Mouse (Mus musculus) midbrain, embryonic 14.5 days (tissue): ENCODE data around the gene Pabpn1. TPM values are rescaled to one million over a fixed set of nuclear protein-coding genes. Genes with fewer than 3 reads are reported as not detected.

Source experiments
- ATAC-seq: fragments of 200-750 bp; cut with Nextera tagmentation; 2 replicates; pipeline ENCODE4 v1.8.0; 2017; ENCODE audit warnings: moderate number of reproducible peaks, moderate library complexity; ENCODE audit not compliant: low FRiP score, low TSS enrichment
- DNase-seq: peaks from one replicate; pipeline ENCODE4 v3.0.0-alpha.2; 2015
- H3K27ac ChIP-seq: fragments of 300-500 bp; sonication (generic); replicated peaks from 2 replicates; pipeline ENCODE4 v1.5.1; 2014; ENCODE audit warnings: mild to moderate bottlenecking, low read depth, low read length, moderate library complexity
- H3K27me3 ChIP-seq: fragments of 300-500 bp; sonication (generic); 2 replicates; pipeline ENCODE4 v1.6.1; 2014; ENCODE audit warnings: low read length, control low read depth, mixed read lengths; ENCODE audit not compliant: control insufficient read depth, insufficient read depth
- H3K36me3 ChIP-seq: fragments of 300-500 bp; sonication (generic); 2 replicates; pipeline ENCODE4 v1.6.1; 2014; ENCODE audit warnings: low read length, control low read depth; ENCODE audit not compliant: control insufficient read depth, insufficient read depth
- H3K4me1 ChIP-seq: fragments of 300-500 bp; sonication (generic); 2 replicates; pipeline ENCODE4 v1.6.1; 2014; ENCODE audit warnings: mild to moderate bottlenecking, antibody characterized with exemption, low read length, control low read depth; ENCODE audit not compliant: control insufficient read depth, insufficient read depth
- H3K4me2 ChIP-seq: fragments of 300-500 bp; sonication (generic); 2 replicates; pipeline ENCODE4 v1.6.1; 2014; ENCODE audit warnings: mild to moderate bottlenecking, low read length, moderate library complexity
- H3K4me3 ChIP-seq: fragments of 300-500 bp; sonication (generic); replicated peaks from 2 replicates; pipeline ENCODE4 v1.5.1; 2014; ENCODE audit warnings: low read depth, low read length
- H3K9ac ChIP-seq: fragments of 300-500 bp; sonication (generic); replicated peaks from 2 replicates; pipeline ENCODE4 v1.6.1; 2014; ENCODE audit warnings: mild to moderate bottlenecking, low read length, moderate library complexity
- H3K9me3 ChIP-seq: fragments of 300-500 bp; sonication (generic); 2 replicates; pipeline ENCODE4 v1.6.1; 2016; ENCODE audit warnings: low read length, control low read depth, mixed read lengths; ENCODE audit not compliant: control insufficient read depth
- whole genome bisulfite sequencing: fragments of 180-500 bp; shearing (Covaris S2); extraction: QIAGEN DNeasy Blood & Tissue Kit; methylation state at CpG from one replicate; pipeline ENCODE4 v1.1.7; 2014; 5-methylcytosine and 5-hydroxymethylcytosine counted together
- polyA plus RNA-seq: library from polyadenylated mRNA; unstranded; fragments of >200 nt; fragmentation: Nextera tagmentation; extraction: Ambion mirVana; gene quantifications from 2 replicates; pipeline ENCODE4 v1.2.1, GENCODE M21; 2014

The Pabpn1 gene
- polyA plus RNA-seq = 171 and 206 TPM in 2 replicates

DNA sequence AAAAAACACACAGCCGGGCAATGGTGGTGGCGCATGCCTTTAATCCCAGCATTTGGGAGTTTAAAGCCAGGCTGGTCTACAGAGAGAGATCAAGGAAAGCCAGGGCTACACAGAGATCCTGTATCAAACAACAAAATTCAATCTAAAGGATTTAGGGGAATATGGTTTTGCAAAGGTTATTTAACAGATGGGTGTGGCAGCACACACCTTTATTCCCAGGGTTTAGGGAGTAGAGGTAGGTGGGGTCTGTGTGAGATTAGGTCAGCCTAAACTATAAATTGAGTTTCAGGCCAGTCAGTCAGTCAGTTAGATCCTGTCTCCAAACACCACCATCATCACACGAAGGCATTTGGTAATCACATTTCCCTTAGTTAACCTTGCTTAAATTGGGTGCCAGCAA lies at the start of gene Pabpn1:
Gene Pabpn1 (plus strand): TSS at position 301 of the 400 bp plus-strand sequence.
- Histone ChIP-seq H3K27ac (peak within 1 kb of the TSS; percentile 77), H3K27me3 (no peaks in the 10 kb centered on the region), H3K9me3 (no peaks in the 10 kb centered on the region), H3K9ac (no peak within 1 kb of the TSS), H3K36me3 (peaks cover 18% of the 10 kb centered on the region), H3K4me1 (peaks cover 11% of the 10 kb centered on the region), H3K4me3 (peak within 1 kb of the TSS; percentile 35), H3K4me2 (peak within 1 kb of the TSS; percentile 40)
- ATAC-seq = no peak
- no peak for DNase-seq
- 94% methylated on average over 3 of the region's 3 CpGs for WGBS

DNA sequence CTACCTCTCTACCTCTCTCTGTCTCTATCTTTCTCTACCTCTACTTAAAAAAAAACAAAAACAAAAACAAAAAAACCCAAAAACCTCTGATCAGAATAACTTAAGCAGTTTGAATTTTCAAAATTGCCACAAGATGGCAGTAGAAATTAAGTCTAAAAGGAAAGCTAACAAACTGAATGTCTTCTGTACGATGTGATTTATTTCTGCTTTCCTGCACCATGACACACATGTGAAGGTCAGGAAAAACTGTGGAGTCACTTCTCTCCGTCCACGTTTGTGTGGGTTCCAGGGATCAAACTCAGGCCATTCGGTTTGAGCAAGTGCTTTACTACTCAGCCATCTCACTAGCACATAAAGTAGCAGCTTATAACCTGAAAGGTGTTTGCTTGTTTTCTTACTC lies 48.8 kb upstream of the Pabpn1 start:
- Histone ChIP-seq H3K9ac (no peak overlapping the region), H3K27ac (no peak overlapping the region), H3K4me3 (no peak overlapping the region), H3K9me3 (no peaks in the 10 kb centered on the region), H3K4me1 (no peaks in the 10 kb centered on the region), H3K36me3 (no peaks in the 10 kb centered on the region), H3K27me3 (no peaks in the 10 kb centered on the region), H3K4me2 (no peak overlapping the region)
- DNase-seq (peak; percentile 85), ATAC-seq (no peak)
- WGBS = 7% methylated on average over 4 of the region's 4 CpGs

DNA sequence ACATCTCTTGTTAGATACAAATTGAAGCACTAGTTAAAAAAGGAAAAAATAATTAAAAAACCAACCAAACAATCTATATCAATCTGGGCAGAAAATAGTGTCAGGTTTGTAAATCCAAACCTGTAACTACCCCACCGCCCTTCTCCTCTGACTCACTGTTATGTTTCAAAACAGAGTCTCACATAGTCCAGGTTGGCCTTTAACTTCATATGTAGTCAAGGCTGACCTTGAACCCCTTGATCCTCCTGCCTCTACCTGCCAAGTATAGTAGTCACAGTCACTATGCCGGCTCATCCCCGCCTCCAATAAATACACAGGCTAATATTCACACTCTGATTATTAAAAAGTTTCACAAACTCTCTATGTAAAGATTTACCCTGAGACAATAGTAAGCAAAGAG lies 36.6 kb upstream of the Pabpn1 start:
- Histone ChIP-seq H3K4me1 (no peaks in the 10 kb centered on the region), H3K27me3 (no peaks in the 10 kb centered on the region), H3K9me3 (no peaks in the 10 kb centered on the region), H3K36me3 (peaks cover 22% of the 10 kb centered on the region; the same call in 1 of the 2 replicates), H3K27ac (no peak overlapping the region), H3K9ac (no peak overlapping the region), H3K4me3 (no peak overlapping the region), H3K4me2 (no peak overlapping the region)
- DNase-seq = no peak
- ATAC-seq = no peak
- WGBS = 96% methylated on average over 3 of the region's 3 CpGs

DNA sequence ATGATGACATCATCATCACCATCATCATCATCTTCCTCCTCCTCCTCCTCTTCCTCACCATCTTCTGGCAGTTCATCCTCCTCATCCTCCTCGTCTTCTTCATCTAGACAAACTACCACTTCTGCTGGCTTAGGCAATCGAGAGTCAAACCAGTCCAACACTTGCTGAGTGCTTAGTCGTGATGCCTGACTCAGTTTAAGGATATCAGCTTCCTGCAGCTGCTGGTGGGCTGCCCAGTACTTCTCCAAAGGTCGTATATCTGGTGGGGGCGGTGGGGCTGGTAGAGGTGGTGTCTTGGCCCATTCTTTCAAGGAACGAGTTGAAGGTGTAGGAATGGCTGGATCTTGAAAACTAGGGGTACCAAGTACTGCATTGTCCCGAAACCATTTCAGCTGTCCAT lies 35.6 kb upstream of the Pabpn1 start:
- Histone ChIP-seq H3K4me2 (no peak overlapping the region), H3K27ac (no peak overlapping the region), H3K36me3 (peaks cover 22% of the 10 kb centered on the region; the same call in 1 of the 2 replicates), H3K4me3 (no peak overlapping the region), H3K4me1 (no peaks in the 10 kb centered on the region), H3K27me3 (no peaks in the 10 kb centered on the region), H3K9ac (no peak overlapping the region), H3K9me3 (no peaks in the 10 kb centered on the region)
- 91% methylated on average over 7 of the region's 7 CpGs for WGBS
- ATAC-seq (no peak), DNase-seq (no peak)

DNA sequence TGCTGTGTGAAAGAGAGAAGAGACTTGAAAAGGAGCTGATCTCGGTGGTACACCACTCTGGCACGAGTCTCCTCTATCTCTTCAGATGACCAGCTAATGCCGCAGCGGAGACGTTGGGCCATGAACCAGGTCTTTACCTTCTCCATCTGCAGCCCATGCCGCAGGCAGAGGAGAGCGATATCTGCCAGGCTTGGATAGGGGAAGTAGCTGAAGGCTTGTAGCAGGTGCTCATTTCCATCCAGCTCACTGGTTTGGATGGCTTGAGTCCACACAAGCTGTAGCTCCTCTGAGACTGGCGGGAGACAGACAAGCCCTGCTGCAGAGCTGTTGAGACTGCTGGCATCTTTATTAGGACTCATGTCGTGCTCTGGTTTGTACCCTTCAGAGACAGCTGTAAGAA lies 34.4 kb upstream of the Pabpn1 start:
- ATAC-seq (no peak), DNase-seq (no peak)
- H3K9ac ChIP-seq = no peak overlapping the region
- H3K36me3 ChIP-seq = peaks cover 22% of the 10 kb centered on the region; the same call in 1 of the 2 replicates
- no peak overlapping the region for H3K4me3 ChIP-seq
- H3K9me3 ChIP-seq = no peaks in the 10 kb centered on the region
- H3K4me1 ChIP-seq = no peaks in the 10 kb centered on the region
- 89% methylated on average over 9 of the region's 9 CpGs for WGBS
- no peak overlapping the region for H3K4me2 ChIP-seq
- H3K27me3 ChIP-seq = no peaks in the 10 kb centered on the region
- H3K27ac ChIP-seq = no peak overlapping the region

DNA sequence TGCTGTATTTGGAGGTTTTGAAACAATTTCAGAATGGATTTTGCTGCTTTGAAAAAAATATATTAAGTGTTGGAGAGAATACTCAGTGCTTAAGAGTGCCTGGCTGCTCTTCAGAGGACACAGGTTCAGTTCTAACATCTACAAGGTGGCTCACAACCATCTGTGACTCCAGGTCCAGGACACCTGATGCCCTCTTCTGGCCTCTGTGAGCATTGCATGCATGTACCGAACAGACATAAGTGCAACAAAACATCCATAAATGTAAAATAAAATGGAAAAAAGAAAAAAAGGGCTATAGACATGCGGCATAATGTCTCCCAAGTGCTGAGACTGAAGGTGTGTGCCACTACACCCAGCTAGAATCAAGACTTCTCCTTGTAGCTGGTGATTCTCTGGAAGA lies 31.8 kb upstream of the Pabpn1 start:
- WGBS = 39% methylated on average over 2 of the region's 2 CpGs
- no peak overlapping the region for H3K27ac ChIP-seq
- H3K4me1 ChIP-seq = peaks cover 4% of the 10 kb centered on the region
- no peak overlapping the region for H3K9ac ChIP-seq
- ATAC-seq (no peak), DNase-seq (peak; percentile 79)
- no peaks in the 10 kb centered on the region for H3K9me3 ChIP-seq
- no peaks in the 10 kb centered on the region for H3K27me3 ChIP-seq
- no peak overlapping the region for H3K4me2 ChIP-seq
- H3K36me3 ChIP-seq = peaks cover 15% of the 10 kb centered on the region; the same call in 1 of the 2 replicates
- H3K4me3 ChIP-seq = no peak overlapping the region

DNA sequence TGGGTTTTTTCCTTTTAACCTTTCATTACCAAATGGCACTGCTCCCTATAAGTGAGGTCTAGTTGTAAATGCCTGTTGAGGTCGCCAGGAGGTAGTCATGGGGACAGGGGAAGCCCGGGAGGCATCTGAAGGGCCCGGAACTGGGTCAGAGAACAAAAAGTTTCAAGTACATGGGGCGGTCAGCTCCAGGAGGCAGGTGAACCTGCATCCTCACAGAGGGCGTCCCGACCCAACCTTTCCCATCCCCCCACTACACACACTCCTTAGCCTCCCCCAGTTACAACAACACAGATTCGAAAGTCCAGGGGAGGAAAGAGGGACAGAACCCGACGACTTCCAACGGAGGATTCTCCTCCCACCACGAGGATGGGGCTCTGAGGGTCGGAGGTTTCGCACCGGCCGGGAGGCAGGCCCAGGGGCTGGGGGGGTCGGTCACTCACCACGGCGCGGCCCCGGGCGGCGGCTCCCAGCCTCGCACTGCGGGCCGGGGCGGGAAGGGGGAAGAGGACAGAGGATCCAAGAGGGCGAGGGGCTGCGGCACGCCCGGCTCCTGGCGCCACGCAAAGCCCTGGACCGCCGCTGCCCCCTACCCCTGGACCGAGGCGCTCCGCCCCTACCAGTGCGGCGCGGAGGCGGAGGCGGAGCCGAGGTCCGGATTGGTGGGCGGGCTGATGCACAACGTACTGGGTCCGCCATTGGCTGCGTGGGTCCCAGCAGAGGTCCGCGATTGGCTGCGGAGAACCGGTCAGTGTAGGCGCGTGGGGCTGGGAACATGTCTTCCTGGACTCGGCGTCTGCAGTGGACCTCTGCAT lies 28.6 kb upstream of the Pabpn1 start:
- DNase-seq = peak; percentile 96
- Histone ChIP-seq H3K27me3 (no peaks in the 10 kb centered on the region), H3K4me2 (peak overlapping the region; percentile 85), H3K27ac (peak overlapping the region; percentile 76), H3K4me3 (peak overlapping the region; percentile 96), H3K9me3 (no peaks in the 10 kb centered on the region), H3K4me1 (peaks cover 4% of the 10 kb centered on the region), H3K36me3 (no peaks in the 10 kb centered on the region), H3K9ac (peak overlapping the region; percentile 92)
- under 1% methylated on average over 56 of the region's 56 CpGs for WGBS
- ATAC-seq = peak; percentile 100

DNA sequence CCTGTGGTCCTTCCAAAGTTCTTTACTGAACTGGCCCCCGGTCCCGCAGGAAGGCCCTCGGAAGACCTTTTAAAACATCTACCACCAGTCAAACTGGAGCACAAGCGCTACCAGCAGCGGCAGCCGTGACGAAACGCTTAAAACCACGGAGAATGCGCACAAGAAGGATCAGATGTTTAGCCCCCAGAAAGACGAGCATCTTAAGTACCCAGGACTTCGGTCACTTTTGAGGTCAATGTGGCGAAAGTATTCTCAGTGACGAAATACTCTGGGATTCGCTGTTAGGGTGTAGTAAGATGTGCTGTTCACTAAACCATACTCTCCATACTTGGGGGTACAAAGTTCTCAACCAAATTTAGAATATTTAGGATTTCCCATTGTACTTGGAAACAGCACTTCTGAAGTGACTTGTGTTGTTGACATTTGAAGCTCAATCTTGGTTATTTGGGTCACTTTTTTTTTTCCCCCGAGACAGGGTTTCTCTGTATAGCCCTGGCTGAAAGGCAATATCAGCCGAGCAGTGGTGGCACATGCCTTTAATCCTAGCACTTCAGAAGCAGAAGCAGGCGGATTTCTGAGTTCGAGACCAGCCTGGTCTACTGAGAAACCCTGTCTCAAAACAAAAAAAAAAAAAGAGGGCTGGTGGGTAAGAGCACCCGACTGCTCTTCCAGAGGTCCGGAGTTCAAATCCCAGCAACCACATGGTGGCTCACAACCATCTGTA lies 27.8 kb upstream of the Pabpn1 start:
- peak overlapping the region; percentile 92 for H3K9ac ChIP-seq
- peak overlapping the region; percentile 96 for H3K4me3 ChIP-seq
- H3K27ac ChIP-seq = peak overlapping the region; percentile 76
- H3K36me3 ChIP-seq = no peaks in the 10 kb centered on the region
- no peaks in the 10 kb centered on the region for H3K9me3 ChIP-seq
- no peaks in the 10 kb centered on the region for H3K27me3 ChIP-seq
- WGBS = 17% methylated on average over 21 of the region's 21 CpGs
- peak overlapping the region; percentile 85 for H3K4me2 ChIP-seq
- H3K4me1 ChIP-seq = peaks cover 4% of the 10 kb centered on the region
- ATAC-seq (peak; percentile 18; the same call in 1 of the 2 replicates), DNase-seq (no peak)
